Mouse (Mus musculus) myocyte (in vitro differentiated cells): Measurements from ENCODE around the gene Synj2.

Source experiments
- CEBPB ChIP-seq: IDR thresholded peaks from 2 replicates; pipeline ENCODE4 v1.6.1; 2011; ENCODE audit warnings: mild to moderate bottlenecking, moderate library complexity; ENCODE audit not compliant: poor library complexity, insufficient read depth, severe bottlenecking
- E2F4 ChIP-seq: IDR thresholded peaks from one replicate; pipeline ENCODE4 v1.6.1; 2011; ENCODE audit warnings: mild to moderate bottlenecking, control low read depth, moderate library complexity; ENCODE audit not compliant: insufficient read depth
- MAX ChIP-seq: IDR thresholded peaks from one replicate; pipeline ENCODE4 v1.6.1; 2011; ENCODE audit warnings: low read depth, mild to moderate bottlenecking, control low read depth
- POLR2A ChIP-seq: IDR thresholded peaks from one replicate; pipeline ENCODE4 v1.6.1; 2011; ENCODE audit warnings: low read depth, mild to moderate bottlenecking, control low read depth, moderate library complexity; ENCODE audit not compliant: insufficient read length
- TCF12 ChIP-seq: IDR thresholded peaks from one replicate; pipeline ENCODE4 v1.6.1; 2011; ENCODE audit warnings: mild to moderate bottlenecking, control low read depth; ENCODE audit not compliant: poor library complexity, insufficient read depth, severe bottlenecking
- TCF3 ChIP-seq: IDR thresholded peaks from one replicate; pipeline ENCODE4 v1.6.1; 2011; ENCODE audit warnings: low read depth, control low read depth; ENCODE audit not compliant: insufficient read length
- USF1 ChIP-seq: IDR thresholded peaks from one replicate; pipeline ENCODE4 v1.6.1; 2011; ENCODE audit warnings: low read depth, mild to moderate bottlenecking, control low read depth, moderate library complexity

GRCm38 (mm10) chr17:5940792-5941191, 288 bp upstream of the Synj2 start:
- no peak for TF ChIP-seq CEBPB
- no peak for TF ChIP-seq USF1
- TF ChIP-seq POLR2A: peak; percentile 16
- TF ChIP-seq MAX: no peak
- TF ChIP-seq TCF3: peak; percentile 1
- TF ChIP-seq TCF12: no peak
- TF ChIP-seq E2F4: no peak
